Mouse (Mus musculus): Measurements from ENCODE around the gene Plcd3.

DNA sequence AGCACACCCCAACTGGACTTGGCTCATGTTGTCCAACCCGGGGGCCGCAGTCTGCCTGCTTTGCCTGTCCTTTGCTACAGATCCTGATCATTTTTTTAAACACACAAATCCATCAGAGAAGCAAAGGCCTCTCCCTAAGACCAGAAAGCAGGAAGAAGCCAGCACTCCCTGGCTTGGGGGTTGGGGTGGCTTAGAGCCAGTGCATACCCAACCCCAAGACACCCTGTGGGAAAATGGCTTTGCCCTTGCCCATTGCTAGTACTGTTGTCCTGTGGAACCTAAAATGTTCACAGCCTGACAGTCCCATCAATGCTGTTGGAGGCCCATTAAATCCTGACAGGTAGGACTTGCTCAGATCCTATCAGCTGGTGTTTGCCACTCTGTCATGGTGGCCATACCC, 31.7 kb downstream of the Plcd3 start:
- no peak for TF ChIP-seq POLR2A (IDR thresholded peaks at IDR 0.05; ENCODE audit: insufficient read length, low read depth)
- no peak for TF ChIP-seq MYOD1 (IDR thresholded peaks at IDR 0.05; ENCODE audit: control insufficient read depth in 1 of 3, insufficient read length in 2 of 3, low read depth in 2 of 3)
- TF ChIP-seq USF1 (IDR thresholded peaks at IDR 0.05; ENCODE audit: low read depth): no peak
- TF ChIP-seq MAX (IDR thresholded peaks at IDR 0.05; ENCODE audit: low read depth): no peak
- no peak for TF ChIP-seq CEBPB (IDR thresholded peaks at IDR 0.05; ENCODE audit: insufficient read depth, poor library complexity, severe bottlenecking)

Measured in myocyte (in vitro differentiated cells).